Mouse (Mus musculus) intestine, embryonic 15.5 days (tissue): ENCODE measurements around the gene Prss23. TPM values are rescaled to one million over a fixed set of nuclear protein-coding genes. Genes with fewer than 3 reads are reported as not detected.

Experiments used
- ATAC-seq: fragments of 200-750 bp; cut with Nextera tagmentation; 2 replicates; pipeline ENCODE4 v1.8.0; 2017; ENCODE audit warnings: moderate TSS enrichment, moderate library complexity
- H3K27ac ChIP-seq: fragments of 300-500 bp; sonication (generic); 2 replicates; pipeline ENCODE4 v1.5.1; 2015; ENCODE audit warnings: mild to moderate bottlenecking, inconsistent platforms
- H3K27me3 ChIP-seq: fragments of 300-500 bp; sonication (generic); replicated peaks from 2 replicates; pipeline ENCODE4 v1.6.1; 2015; ENCODE audit warnings: inconsistent platforms
- H3K36me3 ChIP-seq: fragments of 300-500 bp; sonication (generic); 2 replicates; pipeline ENCODE4 v1.6.1; 2015; ENCODE audit warnings: inconsistent platforms
- H3K4me1 ChIP-seq: fragments of 300-500 bp; sonication (generic); replicated peaks from 2 replicates; pipeline ENCODE4 v1.6.1; 2015; ENCODE audit warnings: inconsistent platforms
- H3K4me2 ChIP-seq: fragments of 300-500 bp; sonication (generic); replicated peaks from 2 replicates; pipeline ENCODE4 v1.6.1; 2015; ENCODE audit warnings: mild to moderate bottlenecking, inconsistent platforms
- H3K4me3 ChIP-seq: fragments of 300-500 bp; sonication (generic); replicated peaks from 2 replicates; pipeline ENCODE4 v1.5.1; 2015; ENCODE audit warnings: inconsistent platforms
- H3K9ac ChIP-seq: fragments of 300-500 bp; sonication (generic); 2 replicates; pipeline ENCODE4 v1.6.1; 2015; ENCODE audit warnings: inconsistent platforms
- H3K9me3 ChIP-seq: fragments of 300-500 bp; sonication (generic); 2 replicates; pipeline ENCODE4 v1.6.1; 2016; ENCODE audit warnings: inconsistent platforms
- WGBS: fragments of 180-500 bp; shearing (Covaris S2); methylation state at CpG from one replicate; pipeline ENCODE4 v1.1.7; 2015; 5-methylcytosine and 5-hydroxymethylcytosine counted together
- polyA plus RNA-seq: library from polyadenylated mRNA; unstranded; fragments of >200 nt; fragmentation: Nextera tagmentation; extraction: Ambion mirVana; gene quantifications from 2 replicates; pipeline ENCODE4 v1.2.1, GENCODE M21; 2015

Prss23 gene
- polyA plus RNA-seq, 1 experiment from 2014 or later = 102 TPM

GRCm38 (mm10) chr7:89554068-89554467 is 27.1 kb upstream of the Prss23 start:
- Histone ChIP-seq H3K27me3 (no peaks in the 10 kb centered on the region), H3K27ac (no peak overlapping the region), H3K4me2 (no peak overlapping the region), H3K4me1 (peaks cover under 1% of the 10 kb centered on the region), H3K9ac (no peak overlapping the region), H3K36me3 (no peaks in the 10 kb centered on the region), H3K9me3 (no peaks in the 10 kb centered on the region), H3K4me3 (no peak overlapping the region)
- WGBS = 26% methylated on average over 1 of the region's 1 CpGs
- peak; percentile 93 for ATAC-seq

DNA sequence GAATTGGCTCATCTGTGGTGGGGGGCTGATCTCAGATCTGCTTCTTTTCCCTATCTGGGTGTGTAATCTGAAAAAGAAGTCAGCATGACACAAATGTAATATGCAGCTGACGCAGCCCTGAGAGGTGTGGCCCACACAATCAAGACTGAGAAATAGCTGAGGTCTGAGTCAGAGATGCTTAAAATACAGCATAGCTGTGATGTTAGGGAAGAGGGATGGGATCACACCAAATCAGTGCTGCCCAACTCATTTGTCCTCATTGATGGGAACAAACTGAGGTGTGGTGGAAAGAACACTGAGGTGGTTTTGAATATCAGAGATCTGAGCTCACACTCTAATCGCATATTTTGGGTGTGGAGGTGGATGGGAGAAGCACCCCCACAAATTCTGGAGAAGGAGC is 14.0 kb upstream of the Prss23 start:
- no peak overlapping the region for H3K9ac ChIP-seq
- WGBS = 80% methylated on average over 2 of the region's 2 CpGs
- H3K9me3 ChIP-seq = no peaks in the 10 kb centered on the region
- ATAC-seq = no peak
- no peaks in the 10 kb centered on the region for H3K4me1 ChIP-seq
- H3K36me3 ChIP-seq = no peaks in the 10 kb centered on the region
- H3K27me3 ChIP-seq = no peaks in the 10 kb centered on the region
- no peak overlapping the region for H3K27ac ChIP-seq
- H3K4me3 ChIP-seq = no peak overlapping the region
- no peak overlapping the region for H3K4me2 ChIP-seq

- 57% methylated on average over 6 of the region's 6 CpGs for WGBS
- no peak overlapping the region for H3K27ac ChIP-seq
- no peaks in the 10 kb centered on the region for H3K27me3 ChIP-seq
- no peaks in the 10 kb centered on the region for H3K9me3 ChIP-seq
- H3K4me2 ChIP-seq = no peak overlapping the region
- no peaks in the 10 kb centered on the region for H3K36me3 ChIP-seq
- H3K4me1 ChIP-seq = no peaks in the 10 kb centered on the region
- no peak overlapping the region for H3K4me3 ChIP-seq
- no peak overlapping the region for H3K9ac ChIP-seq
- no peak for ATAC-seq
Observed at GRCm38 (mm10) chr7:89539391-89539790, 12.4 kb upstream of the Prss23 start.

- Histone ChIP-seq H3K27ac (no peak overlapping the region), H3K4me1 (0 out of 2 replicates have a peak, but pooled peaks cover 3% of the 10 kb centered on the region), H3K9me3 (no peaks in the 10 kb centered on the region), H3K27me3 (no peaks in the 10 kb centered on the region), H3K4me3 (no peak overlapping the region), H3K4me2 (no peak overlapping the region), H3K36me3 (no peaks in the 10 kb centered on the region), H3K9ac (no peak overlapping the region)
- no peak for ATAC-seq
- 81% methylated on average over 4 of the region's 4 CpGs for WGBS
Observed at GRCm38 (mm10) chr7:89527430-89527856, 456 bp upstream of the Prss23 start.

DNA sequence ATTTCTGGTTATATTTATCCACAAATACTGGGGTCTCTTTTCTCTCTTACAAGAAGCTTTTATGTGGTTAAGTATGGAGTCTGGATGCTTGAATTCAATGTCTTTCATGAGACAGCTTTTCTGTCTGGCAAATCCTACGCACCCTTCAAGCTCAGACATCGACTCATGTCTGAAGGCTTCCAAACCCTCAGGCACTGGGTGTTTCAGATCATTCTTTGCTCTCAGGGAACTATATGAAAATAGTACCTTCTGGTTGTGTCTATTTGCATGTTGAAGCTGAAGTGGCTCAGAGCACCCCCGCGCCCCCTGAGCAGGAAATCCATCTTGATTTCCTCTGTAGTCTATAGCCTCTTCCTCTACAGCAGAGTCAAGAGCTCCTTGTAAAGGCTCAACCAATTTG is 3.2 kb downstream of the Prss23 start:
- H3K4me3 ChIP-seq = no peak overlapping the region
- no peaks in the 10 kb centered on the region for H3K9me3 ChIP-seq
- 87% methylated on average over 4 of the region's 4 CpGs for WGBS
- H3K36me3 ChIP-seq = no peaks in the 10 kb centered on the region
- H3K4me1 ChIP-seq = peaks cover 10% of the 10 kb centered on the region; the same call in 1 of the 2 replicates
- no peaks in the 10 kb centered on the region for H3K27me3 ChIP-seq
- no peak for ATAC-seq
- no peak overlapping the region for H3K4me2 ChIP-seq
- no peak overlapping the region for H3K9ac ChIP-seq
- no peak overlapping the region for H3K27ac ChIP-seq

- Histone ChIP-seq H3K27ac (no peak overlapping the region), H3K4me1 (peaks cover 10% of the 10 kb centered on the region; the same call in 1 of the 2 replicates), H3K27me3 (no peaks in the 10 kb centered on the region), H3K9ac (no peak overlapping the region), H3K4me2 (peak overlapping the region; percentile 22; the same call in 1 of the 2 replicates), H3K4me3 (no peak overlapping the region), H3K36me3 (no peaks in the 10 kb centered on the region), H3K9me3 (no peaks in the 10 kb centered on the region)
- 39% methylated on average over 10 of the region's 10 CpGs for WGBS
- ATAC-seq = peak; percentile 53
Observed at GRCm38 (mm10) chr7:89522170-89522569, 4.8 kb downstream of the Prss23 start.

GRCm38 (mm10) chr7:89517460-89518390 is 9.3 kb downstream of the Prss23 start:
- Histone ChIP-seq H3K4me1 (peaks cover 7% of the 10 kb centered on the region), H3K27me3 (no peaks in the 10 kb centered on the region), H3K4me3 (peak overlapping the region; percentile 76), H3K27ac (peak overlapping the region; percentile 89), H3K9me3 (no peaks in the 10 kb centered on the region), H3K4me2 (peak overlapping the region; percentile 90), H3K9ac (peak overlapping the region; percentile 84), H3K36me3 (no peaks in the 10 kb centered on the region)
- WGBS = under 1% methylated on average over 59 of the region's 61 CpGs
- peak; percentile 79 for ATAC-seq

DNA sequence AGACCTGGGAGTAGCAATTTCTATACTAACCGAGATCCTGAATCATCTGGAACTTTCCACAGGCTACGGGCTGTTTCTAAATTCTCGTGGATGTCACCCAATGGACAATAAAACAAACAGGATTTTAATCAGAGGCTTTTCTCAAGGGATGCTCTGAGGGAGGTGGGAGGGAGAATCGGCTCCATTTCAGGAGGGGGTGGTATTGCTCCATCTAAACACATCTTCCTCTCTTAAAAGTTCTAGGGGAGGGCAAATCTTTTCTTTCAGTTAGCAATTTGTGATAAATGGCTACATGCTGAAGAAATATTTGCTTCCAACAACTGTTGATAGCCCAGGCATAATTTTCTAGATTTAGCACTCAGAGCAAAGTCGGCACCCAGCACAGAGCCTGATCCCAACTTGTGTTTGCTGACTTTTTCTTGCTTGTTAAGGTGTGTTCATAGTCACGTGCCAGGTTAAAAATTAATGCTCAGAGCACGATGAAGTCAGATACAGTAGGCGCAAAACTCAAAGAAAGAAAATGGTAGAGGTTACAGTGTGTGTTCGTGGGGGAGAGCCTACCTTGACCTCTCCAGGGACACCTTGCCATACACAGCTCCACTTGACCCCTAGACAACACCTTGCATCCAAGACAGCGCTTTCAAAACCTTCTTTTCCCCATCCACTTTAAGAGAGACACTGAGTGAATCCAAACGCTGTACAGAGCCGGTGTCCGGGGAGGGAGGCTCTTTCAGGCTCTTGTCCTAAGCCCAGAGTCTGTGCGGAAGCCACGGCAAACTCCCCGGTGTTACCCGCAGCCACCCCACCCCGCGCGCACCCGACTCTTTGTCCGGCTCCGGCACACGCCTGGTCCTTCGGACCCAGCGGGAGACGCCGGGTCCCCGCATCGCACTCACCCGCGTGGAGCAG is 10.2 kb downstream of the Prss23 start:
- Histone ChIP-seq H3K36me3 (no peaks in the 10 kb centered on the region), H3K27me3 (no peaks in the 10 kb centered on the region), H3K4me1 (peaks cover 7% of the 10 kb centered on the region), H3K4me2 (peak overlapping the region; percentile 90), H3K27ac (peak overlapping the region; percentile 89), H3K9me3 (no peaks in the 10 kb centered on the region), H3K4me3 (peak overlapping the region; percentile 76), H3K9ac (peak overlapping the region; percentile 84)
- peak; percentile 69 for ATAC-seq
- WGBS = 7% methylated on average over 32 of the region's 32 CpGs

DNA sequence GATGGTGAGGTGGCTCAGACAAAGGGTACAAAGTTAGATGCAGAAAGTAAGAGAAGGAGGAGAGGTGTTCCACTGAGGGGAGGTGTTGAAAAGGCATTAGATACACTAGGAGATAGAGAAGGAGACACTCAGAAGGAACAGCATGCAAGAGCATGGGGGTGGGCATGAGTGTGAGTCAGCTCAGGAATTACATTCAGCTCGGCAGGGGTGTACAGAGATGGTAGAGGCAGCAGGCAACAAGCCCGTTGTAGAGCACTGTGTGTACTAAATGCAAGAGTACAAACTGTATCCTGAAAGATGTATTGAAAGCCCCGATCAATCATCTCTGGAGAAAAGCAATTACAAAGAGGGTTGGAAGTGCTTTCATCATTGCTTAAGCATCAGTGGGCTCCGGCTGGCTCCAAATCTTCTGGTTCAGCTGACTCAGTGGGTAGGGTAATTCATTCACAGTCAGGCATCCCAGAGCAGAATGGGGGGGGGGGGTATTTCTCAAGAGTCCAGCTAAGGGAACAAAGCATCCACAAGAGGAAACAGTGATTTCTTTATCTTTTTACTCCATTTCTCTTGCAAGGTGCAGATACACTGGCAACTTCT is 15.0 kb downstream of the Prss23 start:
- no peak overlapping the region for H3K9ac ChIP-seq
- peaks cover 4% of the 10 kb centered on the region; the same call in 1 of the 2 replicates for H3K36me3 ChIP-seq
- ATAC-seq = no peak
- H3K27ac ChIP-seq = no peak overlapping the region
- H3K9me3 ChIP-seq = no peaks in the 10 kb centered on the region
- H3K4me3 ChIP-seq = no peak overlapping the region
- no peaks in the 10 kb centered on the region for H3K27me3 ChIP-seq
- 76% methylated on average over 4 of the region's 4 CpGs for whole genome bisulfite sequencing
- no peak overlapping the region for H3K4me2 ChIP-seq
- H3K4me1 ChIP-seq = no peaks in the 10 kb centered on the region; the same call in 1 of the 2 replicates

DNA sequence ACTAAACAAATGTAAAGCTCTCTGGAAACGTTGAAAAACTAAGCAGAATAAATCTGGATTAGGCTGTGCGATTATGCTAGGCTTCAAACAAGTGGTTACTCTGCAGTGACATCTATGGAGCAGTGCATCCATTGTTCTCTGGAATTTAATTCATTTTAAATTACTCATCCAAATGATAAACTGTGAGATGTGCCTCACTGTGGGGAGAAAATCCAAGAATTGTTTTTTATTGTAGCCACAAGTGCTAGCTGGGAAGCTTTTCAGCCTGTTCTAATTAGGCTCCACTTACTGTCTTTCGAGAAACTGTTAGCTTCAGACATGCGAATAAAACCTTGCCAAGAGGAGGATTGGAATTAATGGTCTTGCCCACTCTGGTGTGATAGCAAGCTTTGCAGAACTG is 18.3 kb downstream of the Prss23 start:
- H3K4me3 ChIP-seq = no peak overlapping the region
- no peak overlapping the region for H3K9ac ChIP-seq
- H3K9me3 ChIP-seq = no peaks in the 10 kb centered on the region
- WGBS = 67% methylated on average over 4 of the region's 4 CpGs
- no peaks in the 10 kb centered on the region for H3K4me1 ChIP-seq
- H3K27ac ChIP-seq = no peak overlapping the region
- ATAC-seq = no peak
- H3K27me3 ChIP-seq = no peaks in the 10 kb centered on the region
- no peak overlapping the region for H3K4me2 ChIP-seq
- peaks cover 4% of the 10 kb centered on the region; the same call in 1 of the 2 replicates for H3K36me3 ChIP-seq

GRCm38 (mm10) chr7:89499516-89500307 is 27.3 kb downstream of the Prss23 start:
- H3K9ac ChIP-seq = no peak overlapping the region
- peak; percentile 86 for ATAC-seq
- H3K27me3 ChIP-seq = no peaks in the 10 kb centered on the region
- H3K36me3 ChIP-seq = no peaks in the 10 kb centered on the region
- WGBS = 24% methylated on average over 17 of the region's 17 CpGs
- no peak overlapping the region for H3K4me3 ChIP-seq
- peak overlapping the region; percentile 48 for H3K4me2 ChIP-seq
- H3K4me1 ChIP-seq = no peaks in the 10 kb centered on the region
- 0 out of 2 replicates have a peak overlapping the region, but pooled peaks have one; percentile 30 for H3K27ac ChIP-seq
- H3K9me3 ChIP-seq = no peaks in the 10 kb centered on the region
